26 mouse cellular contexts compared by ENCODE assay signal in the genomic region with DNA sequence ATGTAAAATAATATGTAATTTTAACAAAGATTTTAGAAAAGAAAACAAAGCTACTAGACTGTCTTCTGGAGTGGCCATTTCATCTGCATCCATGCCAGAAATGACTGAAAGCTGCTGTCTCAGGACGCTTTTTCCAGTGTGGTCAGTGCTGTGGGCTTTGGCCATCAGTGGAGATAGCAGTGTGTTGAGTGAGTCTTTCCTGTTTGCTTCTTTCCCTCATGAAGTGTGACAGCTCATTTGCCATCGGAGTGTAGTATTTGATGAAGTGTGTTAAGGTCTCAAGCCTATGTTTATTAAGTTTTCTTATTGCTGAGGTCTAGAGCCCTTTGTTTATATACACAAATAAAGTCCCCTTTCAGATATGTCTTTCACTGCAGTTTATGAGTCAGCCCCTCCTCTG.
DNase-seq lines count a peak whose midpoint lies in the region; ATAC-seq and TF ChIP-seq lines count a peak whose summit lies in the region.
"Had no signal": no experiment of that assay in that cellular context is flagged by ENCODE, and none has a peak within 500 bp of the region (broad histone marks: within the 10 kb centered on the region; RNA-seq: fewer than 3 reads in every experiment).

No protein-coding gene starts in this region.

- no peaks in the 10 kb centered on the region for H3K27me3 ChIP-seq in lung, embryonic 15.5 days
- H3K27me3 ChIP-seq in lung, postnatal 0 days (replicated peaks; ENCODE audit: insufficient read depth, low read length), result no peaks in the 10 kb centered on the region
- no peaks in the 10 kb centered on the region for H3K27me3 ChIP-seq in megakaryocyte, embryonic 14.5 days (replicated peaks)
- H3K27me3 ChIP-seq: CH12.LX; embryonic facial prominence, embryonic 12.5 days; forebrain, embryonic 13.5 days; forebrain, embryonic 15.5 days; Patski had no signal

- no peak overlapping the region for H3K4me3 ChIP-seq in lung, embryonic 15.5 days
- no peak overlapping the region for H3K4me3 ChIP-seq in lung, postnatal 0 days (ENCODE audit: low read depth, low read length)
- H3K4me3 ChIP-seq in lung, adult 2 months (replicated peaks; ENCODE audit: extremely low read depth, low read depth, low read length), result no peak overlapping the region
- H3K4me3 ChIP-seq in megakaryocyte, embryonic 14.5 days (replicated peaks), result peak overlapping the region; percentile 33
- H3K4me3 ChIP-seq: embryonic facial prominence, embryonic 10.5 days; embryonic facial prominence, embryonic 12.5 days; forebrain, embryonic 13.5 days; forebrain, embryonic 15.5 days had no signal

- no peak overlapping the region for H3K27ac ChIP-seq in lung, embryonic 15.5 days
- no peak overlapping the region for H3K27ac ChIP-seq in lung, postnatal 0 days (ENCODE audit: low read length)
- H3K27ac ChIP-seq: embryonic facial prominence, embryonic 10.5 days; embryonic facial prominence, embryonic 12.5 days; forebrain, embryonic 13.5 days; forebrain, embryonic 15.5 days had no signal

- ATAC-seq in lung, embryonic 15.5 days (ENCODE audit: borderline replicate concordance, extremely low read depth, low FRiP score, low TSS enrichment), result peak; percentile 87
- peak; percentile 87 for ATAC-seq in lung, postnatal 0 days
- no peak for ATAC-seq in megakaryocyte, adult 5-6 weeks (ENCODE audit: poor library complexity, severe bottlenecking)
- ATAC-seq: activated CD4-positive, CD25-positive, alpha-beta regulatory T cell, adult 4 months; CD4-positive, CD25-positive, alpha-beta regulatory T cell, adult 4 months; forebrain, embryonic 13.5 days; forebrain, embryonic 15.5 days; Patski had no signal

- 26% methylated on average over 2 of the region's 2 CpGs for WGBS in lung, embryonic 15.5 days
- WGBS in lung, postnatal 0 days, result 41% methylated on average over 2 of the region's 2 CpGs
- WGBS in lung, adult 2 months, result 37% methylated on average over 2 of the region's 2 CpGs

- no peak overlapping the region for H3K9ac ChIP-seq in lung, embryonic 15.5 days
- H3K9ac ChIP-seq in lung, postnatal 0 days (replicated peaks; ENCODE audit: low read depth), result no peak overlapping the region
- H3K9ac ChIP-seq: embryonic facial prominence, embryonic 12.5 days; forebrain, embryonic 13.5 days; forebrain, embryonic 15.5 days had no signal

- H3K36me3 ChIP-seq in lung, embryonic 15.5 days, result no peaks in the 10 kb centered on the region
- no peaks in the 10 kb centered on the region for H3K36me3 ChIP-seq in lung, postnatal 0 days (ENCODE audit: insufficient read depth, low read length)
- H3K36me3 ChIP-seq in megakaryocyte, embryonic 14.5 days (replicated peaks; ENCODE audit: low read length), result peaks cover 9% of the 10 kb centered on the region
- H3K36me3 ChIP-seq: embryonic facial prominence, embryonic 10.5 days; embryonic facial prominence, embryonic 12.5 days; forebrain, embryonic 15.5 days had no signal

- H3K4me1 ChIP-seq in lung, embryonic 15.5 days, result 0 out of 2 replicates have a peak, but pooled peaks cover 3% of the 10 kb centered on the region
- H3K4me1 ChIP-seq in lung, postnatal 0 days (ENCODE audit: insufficient read depth, low read depth, low read length), result no peaks in the 10 kb centered on the region
- no peaks in the 10 kb centered on the region; the same call in 1 of the 2 replicates for H3K4me1 ChIP-seq in lung, adult 2 months (ENCODE audit: control insufficient read depth, insufficient read depth, low read length)
- peaks cover 60% of the 10 kb centered on the region for H3K4me1 ChIP-seq in megakaryocyte, embryonic 14.5 days
- H3K4me1 ChIP-seq: embryonic facial prominence, embryonic 10.5 days; embryonic facial prominence, embryonic 12.5 days had no signal

- TF ChIP-seq CTCF in lung, postnatal 0 days (IDR thresholded peaks at IDR 0.05), result no peak
- no peak for TF ChIP-seq CTCF in lung, adult 2 months (IDR thresholded peaks at IDR 0.05; ENCODE audit: insufficient read depth, low read length)

- H3K9me3 ChIP-seq in lung, embryonic 15.5 days, result no peaks in the 10 kb centered on the region
- no peaks in the 10 kb centered on the region for H3K9me3 ChIP-seq in lung, postnatal 0 days (ENCODE audit: low read length)
- H3K9me3 ChIP-seq in megakaryocyte, embryonic 14.5 days, result peaks cover 3% of the 10 kb centered on the region
- H3K9me3 ChIP-seq: embryonic facial prominence, embryonic 10.5 days; embryonic facial prominence, embryonic 12.5 days; forebrain, embryonic 13.5 days; forebrain, embryonic 15.5 days; G1E had no signal

- no peak overlapping the region for H3K4me2 ChIP-seq in lung, embryonic 15.5 days
- no peak overlapping the region for H3K4me2 ChIP-seq in lung, postnatal 0 days (replicated peaks; ENCODE audit: low read depth, low read length)
- H3K4me2 ChIP-seq: embryonic facial prominence, embryonic 12.5 days; forebrain, embryonic 13.5 days; forebrain, embryonic 15.5 days had no signal

- TF ChIP-seq POLR2A in lung, adult 2 months (IDR thresholded peaks at IDR 0.05; ENCODE audit: borderline replicate concordance, extremely low read depth, low read depth, low read length), result no peak

- no peak for TF ChIP-seq EP300 in lung, postnatal 0 days (IDR thresholded peaks at IDR 0.05)

- DNase-seq in lung, postnatal 36 days, result no peak
- peak; percentile 75 for DNase-seq in lung, postnatal 0 days (ENCODE audit: low spot score)
- no peak for DNase-seq in lung, adult 2 months
- peak; percentile 22 to 66 for DNase-seq in lung, postnatal 4 days
- no peak for DNase-seq in kidney, adult 9 months
- DNase-seq: adrenal gland, adult 8-10 months; adrenal gland, postnatal 14 days; adrenal gland, postnatal 36 days; B cell, adult 2 months; cerebellum, adult 11-12 months; cerebellum, adult 2 months; cerebellum, adult 9-10 months; cerebellum, postnatal 10 days; cerebellum, postnatal 25 days had no signal

Comparison
In these comparisons a context has a peak if more than half of its experiments do, and no peak if none do; other contexts are left out.
1. DNase-seq: peak in lung, postnatal 0 days (single experiment) and lung, postnatal 4 days (2 of 2); none in lung, postnatal 36 days (single experiment), lung, adult 2 months (single experiment) and kidney, adult 9 months (single experiment).